Mouse (Mus musculus) spleen, adult 2 months (tissue): Measurements from ENCODE around the gene Hjurp. TPM values are rescaled to one million over a fixed set of nuclear protein-coding genes. Genes with fewer than 3 reads are reported as not detected.

Source experiments
- DNase-seq, 2 experiments: peaks; one replicate each; pipeline versions ENCODE4 v3.0.0 to v3.0.0-alpha.2; 2012 to 2021; ENCODE audit warnings: low spot score in 2 of 2, low read depth in 1 of 2
- H3K27ac ChIP-seq: fragments of 200-500 bp; 2 replicates; pipeline ENCODE4 v1.5.1; 2012; ENCODE audit warnings: low read length, inconsistent platforms; ENCODE audit not compliant: insufficient read depth
- H3K27me3 ChIP-seq: fragments of 200-500 bp; 2 replicates; pipeline ENCODE4 v1.6.1; 2012; ENCODE audit warnings: mild to moderate bottlenecking, moderate library complexity, low read length, inconsistent platforms; ENCODE audit not compliant: control insufficient read depth, insufficient read depth
- H3K36me3 ChIP-seq: fragments of 200-500 bp; 2 replicates; pipeline ENCODE4 v1.6.1; 2012; ENCODE audit warnings: mild to moderate bottlenecking, low read length, inconsistent platforms; ENCODE audit not compliant: control insufficient read depth, insufficient read depth
- H3K4me1 ChIP-seq: fragments of 200-500 bp; 2 replicates; pipeline ENCODE4 v1.6.1; 2011; ENCODE audit warnings: inconsistent platforms; ENCODE audit not compliant: control insufficient read depth, insufficient read depth, insufficient read length
- H3K4me3 ChIP-seq: fragments of 200-500 bp; 2 replicates; pipeline ENCODE4 v1.5.1; 2011; ENCODE audit warnings: mild to moderate bottlenecking, inconsistent platforms; ENCODE audit not compliant: insufficient read depth, insufficient read length; ENCODE audit errors: extremely low read depth
- CTCF ChIP-seq: fragments of 200-500 bp; IDR thresholded peaks from 2 replicates; pipeline ENCODE4 v1.5.1; 2011; ENCODE audit warnings: mild to moderate bottlenecking, inconsistent platforms; ENCODE audit not compliant: insufficient read depth, insufficient read length, insufficient replicate concordance; ENCODE audit errors: extremely low read depth
- POLR2A ChIP-seq: fragments of 200-500 bp; IDR thresholded peaks from 2 replicates; pipeline ENCODE4 v1.6.1; 2011; ENCODE audit warnings: low read depth, low read length, inconsistent platforms
- WGBS: fragments of 180-500 bp; shearing (Covaris S2); methylation state at CpG from one replicate; pipeline ENCODE4 v1.1.7; 2018; 5-methylcytosine and 5-hydroxymethylcytosine counted together
- polyA plus RNA-seq: library from polyadenylated mRNA; depleted of rRNA; stranded (reverse); fragments of >200 nt; gene quantifications from 2 replicates; pipeline ENCODE4 v1.2.3, GENCODE M21; 2012

The Hjurp gene
- polyA plus RNA-seq, 1 experiment, result 47.2 TPM

DNA sequence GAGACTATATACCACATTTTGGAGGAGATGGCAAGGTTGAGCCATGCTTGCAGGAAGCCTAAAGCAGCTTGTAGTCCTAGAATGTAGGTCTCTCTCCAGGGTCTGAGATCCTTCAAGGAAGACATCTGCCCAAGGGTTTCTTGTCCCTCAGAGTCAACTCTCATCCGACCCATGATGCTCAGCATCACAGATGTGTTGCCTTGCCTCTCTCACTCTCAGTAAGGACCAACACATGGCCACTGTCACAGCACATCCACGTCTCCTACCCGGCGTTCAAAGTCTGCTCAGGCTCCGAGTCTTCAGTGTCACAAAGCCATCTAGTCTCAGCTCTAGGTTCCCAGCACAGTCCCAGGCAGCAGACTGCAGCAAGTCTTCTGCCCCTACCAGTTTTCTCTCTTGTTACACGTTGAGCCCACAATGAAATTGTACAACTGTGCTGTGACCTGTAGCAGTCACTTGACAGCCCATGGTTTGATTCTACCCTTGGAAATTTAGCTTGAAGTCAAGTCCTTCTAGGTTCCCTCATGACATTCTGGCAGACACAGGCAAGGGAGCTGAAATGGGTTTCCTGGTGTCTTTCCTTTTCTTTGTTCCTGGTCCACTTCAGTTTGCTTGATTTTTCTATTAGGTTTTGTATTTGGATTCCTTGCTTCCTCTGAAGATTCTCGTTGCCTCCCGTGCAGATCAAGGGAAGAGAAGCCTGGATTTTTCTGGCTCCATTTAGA lies 27.0 kb upstream of the Hjurp start:
- DNase-seq, result no peak
- Histone ChIP-seq H3K27me3 (no peaks in the 10 kb centered on the region), H3K4me1 (no peaks in the 10 kb centered on the region), H3K27ac (no peak overlapping the region), H3K4me3 (no peak overlapping the region), H3K36me3 (no peaks in the 10 kb centered on the region)
- TF ChIP-seq CTCF (no peak), POLR2A (no peak)
- 59% methylated on average over 8 of the region's 8 CpGs for WGBS

GRCm38 (mm10) chr1:88303762-88304161 lies 26.3 kb upstream of the Hjurp start:
- H3K27ac ChIP-seq, result no peak overlapping the region
- DNase-seq, result no peak
- H3K4me1 ChIP-seq, result no peaks in the 10 kb centered on the region
- no peak overlapping the region for H3K4me3 ChIP-seq
- WGBS, result 66% methylated on average over 6 of the region's 6 CpGs
- no peaks in the 10 kb centered on the region for H3K27me3 ChIP-seq
- TF ChIP-seq POLR2A, result no peak
- no peak for TF ChIP-seq CTCF
- no peaks in the 10 kb centered on the region for H3K36me3 ChIP-seq

DNA sequence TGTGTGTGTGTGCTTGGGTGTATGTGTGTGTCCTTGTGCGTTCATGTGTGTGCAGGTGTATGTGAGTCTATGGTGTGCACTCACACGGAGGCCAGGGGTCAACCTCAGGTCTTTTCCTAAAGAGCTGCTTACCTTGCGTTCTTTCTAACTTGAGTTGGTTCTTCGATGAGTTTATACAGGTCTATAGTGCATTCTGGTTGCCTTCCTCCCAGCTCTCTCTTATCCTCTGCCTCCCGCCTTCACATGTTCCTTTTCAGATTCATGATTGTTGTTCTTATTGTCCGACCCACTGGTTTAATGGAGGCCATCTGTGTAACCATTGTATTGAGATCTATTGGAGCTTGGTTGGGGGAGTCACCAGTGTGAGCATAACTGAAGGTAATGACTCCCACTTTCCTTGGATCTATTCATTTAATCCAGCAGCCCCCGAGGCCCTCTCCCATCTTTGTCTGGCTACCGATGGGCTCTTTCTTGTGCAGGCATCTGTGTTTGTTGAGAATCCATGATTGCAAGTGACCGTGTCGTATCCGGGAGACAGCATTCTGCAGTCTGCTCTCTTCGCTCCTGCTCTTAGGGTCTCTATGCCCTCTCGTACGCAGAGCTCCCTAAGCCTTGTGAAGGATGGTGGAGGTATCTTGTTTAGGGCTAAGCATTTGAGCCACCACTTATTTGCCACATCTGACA lies 24.8 kb upstream of the Hjurp start:
- Histone ChIP-seq H3K4me3 (no peak overlapping the region), H3K27me3 (no peaks in the 10 kb centered on the region), H3K36me3 (no peaks in the 10 kb centered on the region), H3K27ac (no peak overlapping the region), H3K4me1 (no peaks in the 10 kb centered on the region)
- TF ChIP-seq POLR2A (no peak), CTCF (no peak)
- 65% methylated on average over 14 of the region's 14 CpGs for WGBS
- DNase-seq, result no peak

DNA sequence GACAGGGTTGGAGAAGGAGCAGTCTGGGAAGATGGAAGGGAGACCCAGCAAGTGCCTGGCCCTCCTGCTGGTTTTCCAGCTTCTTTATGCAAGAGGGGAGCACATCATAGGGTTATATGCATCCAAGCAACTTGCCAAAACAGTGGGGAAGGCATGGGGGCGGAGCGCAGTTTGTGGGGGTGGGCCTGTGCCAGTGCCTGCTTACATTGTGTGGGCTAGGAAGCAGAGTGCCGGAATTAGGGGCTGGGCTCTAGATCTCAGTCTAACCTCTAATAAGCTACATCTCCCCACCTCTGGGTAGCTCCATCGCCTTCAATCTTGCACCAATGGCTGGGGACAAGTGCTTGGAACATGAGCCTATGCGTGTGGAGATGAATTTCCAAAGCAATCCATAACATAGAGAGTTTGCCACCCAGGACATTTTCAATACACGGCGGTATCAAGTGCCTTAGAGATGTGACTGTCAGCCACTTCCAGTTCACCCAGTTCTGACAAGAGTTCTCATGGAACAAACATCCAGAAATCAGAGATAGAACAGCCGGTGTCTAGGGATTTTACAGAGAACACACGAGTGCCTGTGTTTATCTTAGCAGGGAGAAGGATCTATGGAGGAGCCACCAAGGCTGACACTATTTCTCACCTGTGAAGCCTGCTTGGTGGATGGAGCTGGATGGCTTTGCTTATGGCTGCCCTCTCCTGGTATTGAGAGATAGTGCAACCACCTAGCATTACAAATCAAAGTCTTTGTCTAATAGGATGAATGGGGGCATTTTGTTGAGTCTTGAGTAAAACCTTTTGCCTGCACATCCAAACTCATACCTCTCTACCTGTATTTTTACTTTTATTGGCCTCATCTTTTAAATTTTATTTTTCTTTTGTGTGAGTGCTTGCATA lies 23.9 kb upstream of the Hjurp start:
- Histone ChIP-seq H3K36me3 (no peaks in the 10 kb centered on the region), H3K4me1 (no peaks in the 10 kb centered on the region), H3K27me3 (no peaks in the 10 kb centered on the region), H3K27ac (no peak overlapping the region), H3K4me3 (no peak overlapping the region)
- TF ChIP-seq POLR2A, result no peak
- no peak for TF ChIP-seq CTCF
- no peak for DNase-seq
- WGBS, result 69% methylated on average over 9 of the region's 9 CpGs

GRCm38 (mm10) chr1:88300301-88301050 lies 23.0 kb upstream of the Hjurp start:
- DNase-seq, result no peak
- no peaks in the 10 kb centered on the region for H3K4me1 ChIP-seq
- H3K27ac ChIP-seq, result no peak overlapping the region
- H3K4me3 ChIP-seq, result no peak overlapping the region
- H3K36me3 ChIP-seq, result no peaks in the 10 kb centered on the region
- 35% methylated on average over 5 of the region's 5 CpGs for WGBS
- no peaks in the 10 kb centered on the region for H3K27me3 ChIP-seq
- TF ChIP-seq CTCF, result no peak
- no peak for TF ChIP-seq POLR2A

- Histone ChIP-seq H3K27ac (no peak overlapping the region), H3K27me3 (no peaks in the 10 kb centered on the region), H3K4me1 (no peaks in the 10 kb centered on the region), H3K36me3 (no peaks in the 10 kb centered on the region), H3K4me3 (no peak overlapping the region)
- no peak for DNase-seq
- TF ChIP-seq CTCF (no peak), POLR2A (no peak)
- 78% methylated on average over 2 of the region's 2 CpGs for WGBS
Measured at GRCm38 (mm10) chr1:88299529-88299945, 22.1 kb upstream of the Hjurp start.
